Mouse (Mus musculus) layer of hippocampus, postnatal 10 days (tissue): ENCODE data around the gene Selenow. TPM values are rescaled to one million over a fixed set of nuclear protein-coding genes. Genes with fewer than 3 reads are reported as not detected.

Experiments used
- DNase-seq, 2 experiments: peaks; one replicate each; pipeline ENCODE4 v3.0.0; 2021; ENCODE audit warnings: low spot score in 2 of 2
- long read RNA-seq: library from polyadenylated mRNA; stranded (forward); transcript quantifications from one replicate; pipeline ENCODE4 v2.0.0, GENCODE M21; 2023
- total RNA-seq, 2 experiments: library from RNA; stranded (reverse); gene quantifications; 2 replicates each; pipeline ENCODE4 v1.2.3; 2021

Gene Selenow
- total RNA-seq: 1,000 to 10,000 TPM; 1,327 to 1,522 TPM
- long read RNA-seq, transcript Selenow-201 (6 exons, 736 nt): major isoform, 2,203 of 2,321 reads
- long read RNA-seq, partial matches to known transcripts: 53 of 2,321 reads
- long read RNA-seq, other reads (novel, unspliced or antisense): 65 of 2,321 reads

DNA sequence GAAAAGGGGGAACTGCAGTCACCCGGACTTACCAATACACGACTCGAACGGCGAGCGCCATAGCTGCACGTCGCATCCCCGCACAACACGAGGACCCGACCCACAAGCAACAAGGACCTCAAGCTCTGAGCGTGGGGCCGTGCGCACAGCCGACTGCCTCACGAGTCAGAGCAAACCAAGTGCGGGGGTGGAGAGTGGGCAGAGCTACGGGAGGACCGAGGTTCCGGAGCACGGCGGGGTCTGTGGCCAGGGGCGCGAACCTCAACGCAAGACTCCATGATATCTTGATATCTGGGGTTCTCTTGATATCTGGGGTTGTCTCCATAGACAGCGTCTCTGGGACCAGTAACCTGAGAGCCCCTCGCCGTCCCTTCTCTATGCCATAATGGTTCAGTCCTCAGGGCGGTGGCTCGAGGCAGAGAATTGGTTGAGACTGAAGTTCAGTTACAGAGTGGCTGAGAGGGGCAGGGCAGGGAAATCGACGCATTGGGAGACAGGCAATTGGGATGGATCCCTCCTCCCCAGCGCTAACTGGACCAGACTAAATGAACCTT, at the start of gene Selenow:
TSS of gene Selenow (minus strand) at position 183 of the 554 bp plus-strand sequence.
- DNase-seq: peak; percentile 95

DNA sequence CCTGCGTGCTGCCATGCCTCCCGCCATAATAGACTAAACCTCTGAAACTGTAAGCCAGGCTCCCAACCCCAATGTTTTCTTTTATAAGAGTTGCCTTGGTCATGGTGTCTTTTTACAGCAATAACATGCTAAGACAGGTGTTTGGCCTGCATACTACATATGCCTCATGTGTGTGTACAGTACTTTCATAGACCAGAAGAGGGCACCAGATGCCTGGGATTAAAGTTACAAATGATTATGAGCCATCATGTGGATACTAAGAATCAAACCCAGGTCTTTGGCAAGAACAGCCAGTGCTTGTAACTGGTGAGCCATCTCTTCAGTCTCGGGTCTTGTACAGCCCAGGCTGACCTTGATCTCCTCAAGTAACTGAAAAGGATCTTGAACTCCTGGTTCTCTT, 47.5 kb upstream of the Selenow start:
- no peak for DNase-seq

DNA sequence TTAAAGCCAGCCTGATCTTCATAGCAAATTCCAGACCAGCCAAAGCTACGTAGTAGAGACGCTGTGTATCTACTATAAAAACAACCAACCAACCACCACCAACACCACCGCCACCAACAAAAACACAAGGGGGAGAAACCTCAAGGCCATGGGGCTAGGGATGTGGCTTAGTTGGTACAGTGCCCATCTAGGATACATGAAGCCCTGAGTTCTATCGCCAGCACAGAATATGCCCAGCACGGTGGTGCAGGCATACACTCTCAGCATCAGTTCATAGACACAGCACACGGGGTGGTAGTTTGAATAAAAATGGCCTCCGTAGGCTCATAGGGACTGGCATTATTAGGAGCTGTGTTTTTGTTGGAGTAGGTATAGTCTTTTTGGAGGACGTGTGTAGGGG, 46.1 kb upstream of the Selenow start:
- no peak for DNase-seq

DNA sequence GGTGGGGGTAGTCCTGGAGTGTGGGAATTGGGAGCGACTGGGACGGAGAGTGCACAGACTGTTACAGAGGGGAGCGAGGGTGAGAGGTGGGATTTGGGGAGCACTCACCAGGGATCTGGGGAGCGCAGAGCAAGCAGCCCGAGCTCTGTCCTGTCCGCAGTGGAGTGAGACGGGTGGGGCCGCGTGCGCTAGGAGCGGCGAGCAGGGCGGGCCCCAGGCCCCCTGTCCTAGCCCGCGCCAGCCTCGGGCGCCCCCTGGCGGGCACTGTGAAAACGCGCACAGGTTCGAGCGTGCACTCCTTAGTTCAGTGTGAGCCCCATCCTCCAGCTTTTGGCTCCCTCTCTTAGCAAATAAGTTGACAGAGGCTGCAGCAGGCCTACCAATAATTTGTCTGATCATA, 45.1 kb upstream of the Selenow start, which contains the start of gene Ehd2:
TSS of gene Ehd2 (minus strand) at position 256 of the 400 bp plus-strand sequence.
- DNase-seq: peak; percentile 75 to 79

DNA sequence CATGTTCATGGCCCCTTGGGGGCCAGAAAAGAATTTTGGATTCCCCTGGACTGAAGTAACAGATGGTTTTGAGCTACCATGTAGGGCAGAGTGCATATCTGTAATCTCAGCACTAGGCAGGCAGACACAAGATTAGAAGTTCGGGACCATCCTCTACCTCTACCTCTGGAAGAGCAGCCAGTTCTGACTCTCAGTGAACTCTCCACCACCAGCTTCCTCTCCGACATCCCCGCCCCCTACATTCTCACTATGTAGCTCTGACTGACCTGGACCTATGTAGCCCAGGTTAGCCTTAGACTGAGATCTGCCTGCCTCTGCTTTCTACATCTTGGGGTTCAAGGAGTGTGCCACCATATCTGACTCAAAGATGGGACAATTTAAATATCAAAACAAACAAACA, 44.3 kb upstream of the Selenow start:
- DNase-seq: no peak

DNA sequence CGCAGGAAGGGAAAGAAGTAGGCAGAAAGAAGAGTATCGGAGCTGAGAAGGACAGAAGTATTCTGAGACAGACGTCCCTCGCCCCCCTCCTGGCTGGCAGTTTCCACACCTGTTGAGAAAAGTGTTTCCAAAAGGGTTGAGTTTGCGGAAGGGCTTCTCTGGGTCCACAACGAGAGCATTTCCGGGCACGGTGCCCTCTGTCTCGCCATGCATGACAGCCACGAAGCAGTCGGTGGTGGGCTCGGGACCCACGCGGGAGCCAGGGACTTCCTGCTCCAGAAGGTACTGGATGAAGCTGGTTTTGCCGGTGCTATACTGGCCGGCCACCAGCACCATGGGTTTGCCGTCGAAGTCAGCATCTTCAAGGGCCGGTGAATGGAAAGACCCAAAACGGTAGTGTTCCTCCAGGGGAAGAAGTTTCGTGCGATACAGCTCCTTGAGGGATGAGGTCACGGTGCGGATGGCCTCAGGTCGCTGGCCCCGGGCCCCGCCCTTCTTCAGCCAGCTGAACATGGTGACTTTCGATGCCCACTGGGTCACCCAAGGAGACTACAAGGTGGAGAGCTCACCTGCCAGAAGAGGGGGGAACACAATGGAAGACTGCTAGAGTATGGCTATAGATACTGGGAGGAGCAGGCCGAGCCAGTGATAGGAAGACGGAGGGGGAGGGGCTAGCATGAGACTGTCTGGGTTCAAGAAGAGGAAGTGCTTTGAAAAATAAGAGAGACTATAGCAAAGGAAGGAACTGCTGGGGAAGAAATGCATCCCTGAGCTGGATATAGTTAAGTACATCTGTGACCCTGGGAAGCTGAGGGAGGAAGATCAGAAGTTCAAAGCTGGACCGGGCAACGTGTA, 41.8 kb upstream of the Selenow start:
- DNase-seq: no peak

DNA sequence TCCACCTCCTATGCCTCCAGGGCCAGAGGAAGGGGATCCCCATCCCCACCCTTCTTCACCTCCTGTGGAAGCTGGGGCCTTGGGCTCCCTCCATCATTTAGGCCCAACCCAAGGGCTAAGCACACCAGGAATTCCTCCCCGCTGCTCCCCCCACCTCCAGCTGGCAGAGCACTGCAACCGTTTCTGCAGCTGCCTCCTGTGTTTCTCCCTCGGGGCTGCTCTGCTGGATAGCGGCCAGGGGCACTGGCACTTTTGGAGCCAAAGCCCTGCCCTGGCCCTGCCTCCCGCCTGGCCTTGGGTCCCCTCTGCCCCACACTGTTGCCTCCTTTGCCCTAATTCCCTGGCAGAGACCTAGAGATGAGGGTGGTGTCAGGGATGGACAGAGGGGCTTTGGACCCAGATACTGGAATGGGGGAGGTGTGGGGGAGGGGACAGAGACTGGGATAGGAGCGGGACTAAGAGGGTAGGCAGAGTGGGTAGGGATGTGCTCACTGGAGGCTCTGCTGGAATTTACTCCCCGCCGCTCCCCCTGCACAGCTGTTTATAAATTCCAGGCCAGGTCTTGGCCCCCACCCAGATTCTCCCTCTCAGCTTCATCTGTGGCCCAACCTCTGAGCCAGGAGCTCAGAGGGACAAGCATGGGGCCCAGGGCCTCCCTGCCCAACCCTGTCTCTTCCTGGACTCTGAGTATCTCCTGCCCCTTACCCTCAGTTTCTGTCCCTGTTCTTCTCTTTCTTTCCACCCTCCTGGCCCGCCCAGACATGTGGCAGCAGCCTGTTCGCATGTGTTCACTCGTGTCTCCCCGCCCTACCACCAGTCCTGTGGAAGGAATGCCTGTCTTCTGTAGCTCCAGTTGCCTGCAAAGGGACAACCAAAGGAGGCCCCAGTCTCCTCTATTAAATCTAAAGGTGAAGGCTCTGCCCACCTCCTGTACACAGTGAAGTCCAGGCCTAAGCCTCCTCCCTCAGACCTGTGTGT, 40.4 kb upstream of the Selenow start:
- DNase-seq: peak; percentile 70 to 78

DNA sequence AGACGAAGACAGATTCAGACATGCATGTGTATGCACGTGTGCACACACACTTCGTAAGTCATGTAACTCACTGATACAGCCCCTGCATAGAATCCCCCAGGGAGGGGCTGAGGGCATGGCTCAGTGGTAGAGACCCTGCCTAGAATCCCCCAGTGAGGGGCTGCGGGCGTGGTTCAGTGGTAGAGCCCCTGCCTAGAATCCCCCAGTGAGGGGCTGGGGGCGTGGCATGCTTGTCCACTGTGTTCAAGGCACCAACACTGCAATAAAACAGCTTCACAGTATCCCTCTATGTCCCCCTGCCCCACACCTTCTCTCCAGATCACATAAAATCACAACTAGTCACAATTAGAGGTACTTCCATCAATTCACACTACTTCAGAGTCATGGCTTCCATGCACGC, 39.6 kb upstream of the Selenow start:
- DNase-seq: no peak

DNA sequence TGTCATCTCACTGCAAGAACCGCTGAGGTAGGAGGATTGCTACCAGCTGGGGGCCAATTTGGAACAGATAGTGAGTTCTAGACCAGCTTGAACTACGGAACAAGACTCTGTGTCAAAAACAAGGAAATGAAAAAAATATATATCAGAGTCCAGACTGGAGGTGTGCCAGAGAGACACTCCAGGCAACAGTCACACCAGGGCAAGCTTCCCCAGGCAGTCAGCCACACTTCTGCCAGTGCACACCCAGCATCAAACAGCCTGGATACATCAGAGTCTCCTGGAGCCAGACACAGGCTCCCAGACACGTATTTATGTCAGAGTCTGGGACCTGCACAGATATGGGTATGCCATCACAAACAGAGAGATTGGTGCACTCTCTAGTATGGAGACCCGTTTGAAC, 39.0 kb upstream of the Selenow start:
- no peak for DNase-seq

DNA sequence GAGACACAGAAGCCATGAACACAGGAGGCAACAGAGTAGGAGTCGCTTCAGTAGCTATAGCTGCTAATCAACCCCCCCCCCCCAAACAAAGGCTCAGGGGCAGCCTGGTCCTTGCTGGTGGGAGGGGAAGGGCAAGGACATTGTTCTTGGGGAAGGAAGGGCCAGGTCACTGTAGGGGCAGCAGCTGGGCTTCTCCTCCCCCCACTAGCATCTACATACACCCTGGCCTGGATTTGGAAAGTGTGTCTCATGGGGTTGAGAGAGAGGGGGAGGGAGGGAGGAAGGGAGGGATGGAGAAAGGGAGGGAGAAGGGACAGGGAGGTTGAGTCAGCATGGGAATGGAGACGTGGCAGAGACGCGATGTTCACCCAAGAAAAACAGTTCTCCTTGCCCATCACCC, 38.5 kb upstream of the Selenow start:
- DNase-seq: no peak

DNA sequence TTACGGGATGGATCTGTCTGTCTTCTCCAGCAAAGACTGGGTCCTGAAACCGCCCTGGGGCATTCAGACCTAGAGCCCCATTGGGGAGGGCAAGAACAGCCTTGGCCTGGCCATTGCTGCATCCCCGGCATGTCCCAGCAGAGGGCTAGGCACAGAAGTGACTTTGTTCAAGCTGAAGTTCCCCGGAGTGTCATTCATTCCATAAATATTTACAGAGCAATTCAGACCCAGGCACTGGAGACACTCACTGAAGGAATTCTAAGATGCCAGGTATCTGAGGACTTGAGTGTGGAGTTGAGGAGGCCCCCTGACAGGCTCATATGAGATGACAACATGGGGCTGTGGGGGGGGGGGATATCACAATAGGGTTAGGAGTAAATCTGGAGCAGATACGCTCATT, 33.9 kb upstream of the Selenow start:
- DNase-seq: no peak

DNA sequence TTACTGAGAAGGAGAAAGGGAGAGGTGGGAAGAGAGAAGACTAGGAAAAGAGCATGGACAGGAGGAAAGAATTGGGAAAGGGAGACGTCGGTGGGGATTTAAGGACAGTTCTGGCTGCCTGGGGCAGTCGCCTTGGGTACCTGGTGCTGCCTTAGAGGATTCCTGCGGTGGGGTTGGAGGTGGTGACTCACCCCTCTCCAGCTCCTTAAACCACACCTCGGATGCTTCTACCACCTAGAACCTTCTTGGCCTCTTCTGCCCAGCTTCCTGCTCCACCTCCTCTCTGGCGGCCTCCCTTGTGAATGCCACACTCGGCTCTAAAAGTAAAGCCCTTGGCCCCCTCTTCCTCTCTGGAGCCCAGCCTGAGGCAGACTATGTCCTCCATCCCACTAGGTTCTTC, 33.3 kb upstream of the Selenow start:
- no peak for DNase-seq

DNA sequence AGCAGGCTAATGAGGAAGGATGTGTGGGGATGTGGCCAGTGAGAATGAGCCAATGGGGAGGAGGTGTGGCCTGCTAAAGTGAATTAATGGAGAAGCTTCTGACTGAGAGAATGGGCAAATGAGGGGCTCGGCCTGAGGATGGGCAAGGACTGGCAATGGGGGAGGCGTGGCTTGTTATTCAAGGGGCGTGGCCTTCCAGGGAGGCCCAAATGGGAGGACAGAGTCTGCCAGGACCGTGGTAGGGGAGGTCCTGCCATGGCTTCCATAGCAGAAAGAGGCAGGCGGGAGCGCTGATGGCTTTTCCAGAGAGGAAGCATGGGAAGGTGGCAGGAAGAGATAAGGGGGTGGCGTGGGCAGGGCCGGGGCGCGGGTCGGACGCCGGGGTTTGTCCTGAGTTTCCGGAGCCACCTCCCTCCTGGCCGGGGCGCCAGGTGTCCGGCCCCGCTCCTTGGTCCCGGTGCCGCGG, 32.8 kb upstream of the Selenow start:
- DNase-seq: no peak

DNA sequence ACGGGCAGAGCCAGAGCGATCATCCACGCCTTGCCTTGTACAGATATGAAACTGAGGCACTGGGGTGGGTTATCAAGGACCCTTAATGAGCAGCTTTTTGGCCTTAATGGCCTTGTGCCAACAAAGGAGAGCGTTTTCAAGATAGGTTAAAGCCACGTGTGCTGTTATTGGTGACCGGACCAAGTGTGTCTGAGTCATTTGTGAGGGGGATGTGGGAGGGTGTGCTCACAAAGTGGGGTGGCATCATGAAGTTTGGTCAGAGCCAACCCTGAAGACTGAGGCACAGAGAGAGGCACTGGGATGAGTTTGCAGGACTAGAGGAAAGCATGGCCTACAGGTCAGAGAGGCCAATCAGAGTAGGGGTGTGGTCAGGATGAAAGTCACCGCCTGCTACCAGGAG, 32.2 kb upstream of the Selenow start:
- DNase-seq: no peak

DNA sequence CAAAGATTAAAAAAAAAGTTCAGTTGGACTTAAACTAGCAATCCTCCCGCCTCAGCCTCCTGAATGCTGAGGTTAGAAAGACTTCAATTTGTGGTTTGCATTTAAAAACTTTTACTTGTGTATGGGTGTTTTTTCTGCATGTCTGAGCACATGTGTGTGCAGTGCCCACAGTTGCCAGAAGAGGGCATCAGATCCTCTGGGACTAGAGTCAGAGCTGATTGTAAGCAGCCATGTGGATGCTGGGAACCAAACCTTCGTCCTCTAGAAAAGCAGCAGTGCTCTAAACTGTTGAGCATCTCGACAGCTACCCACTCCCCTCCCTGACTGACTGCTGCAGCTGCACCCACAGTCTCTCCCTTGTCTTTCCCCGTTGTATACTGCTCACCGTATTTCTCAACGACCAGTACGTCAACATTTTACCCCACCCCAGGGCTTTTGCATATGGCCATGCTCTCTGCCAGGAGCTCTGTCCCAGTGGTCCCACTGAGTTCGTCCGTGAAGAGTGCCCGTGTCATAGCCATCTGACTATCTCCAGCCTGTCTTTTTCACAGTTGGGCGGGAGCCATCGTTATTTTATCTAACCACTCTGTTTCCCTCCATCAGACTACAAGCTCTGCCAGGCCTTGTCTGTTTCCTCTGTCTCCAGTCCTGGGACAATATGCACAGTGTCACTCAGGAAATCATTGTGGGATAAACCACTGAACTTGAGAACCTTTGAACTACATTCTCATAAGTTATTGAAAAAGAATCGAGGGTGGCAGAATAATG, 31.3 kb upstream of the Selenow start:
- no peak for DNase-seq

DNA sequence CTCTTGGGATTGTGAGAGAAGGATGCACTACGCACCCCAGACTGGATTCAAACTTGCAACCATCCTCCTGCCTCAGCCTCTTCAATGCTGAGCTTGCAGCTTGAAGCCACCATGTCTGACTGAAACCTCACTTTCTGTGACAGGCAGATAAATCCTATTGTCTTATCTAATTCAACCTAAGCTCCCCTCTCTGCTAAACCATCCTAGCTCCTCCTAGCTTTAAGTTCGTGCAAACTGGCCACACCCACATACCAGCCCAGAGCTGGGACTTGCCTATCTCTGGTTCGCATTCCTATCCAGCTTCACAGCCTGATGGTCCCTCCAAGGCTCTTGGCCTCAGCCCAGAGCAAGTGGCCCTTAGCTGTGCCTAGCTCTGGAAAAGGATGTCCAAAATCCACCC, 30.2 kb upstream of the Selenow start:
- no peak for DNase-seq

DNA sequence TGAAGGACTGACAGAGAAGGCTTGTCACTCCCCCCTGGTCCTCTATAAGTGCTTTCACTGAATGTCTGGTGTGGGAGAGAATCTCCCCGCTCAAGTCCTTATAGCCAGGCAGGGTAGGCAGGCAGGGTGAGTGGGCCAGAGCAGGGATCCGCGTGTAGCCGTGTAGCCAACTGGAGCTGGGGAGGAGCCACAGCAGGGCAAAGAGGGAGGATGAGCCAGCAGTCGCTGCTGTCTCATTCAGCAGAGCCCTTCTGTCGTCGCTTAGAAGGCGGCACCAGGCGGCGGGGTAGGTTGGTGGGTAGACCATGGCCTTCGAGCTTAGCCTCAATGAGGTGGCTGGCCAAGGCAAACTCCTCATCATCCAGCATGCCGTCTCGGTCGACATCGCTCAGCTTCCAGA, 27.8 kb upstream of the Selenow start:
- DNase-seq: no peak

DNA sequence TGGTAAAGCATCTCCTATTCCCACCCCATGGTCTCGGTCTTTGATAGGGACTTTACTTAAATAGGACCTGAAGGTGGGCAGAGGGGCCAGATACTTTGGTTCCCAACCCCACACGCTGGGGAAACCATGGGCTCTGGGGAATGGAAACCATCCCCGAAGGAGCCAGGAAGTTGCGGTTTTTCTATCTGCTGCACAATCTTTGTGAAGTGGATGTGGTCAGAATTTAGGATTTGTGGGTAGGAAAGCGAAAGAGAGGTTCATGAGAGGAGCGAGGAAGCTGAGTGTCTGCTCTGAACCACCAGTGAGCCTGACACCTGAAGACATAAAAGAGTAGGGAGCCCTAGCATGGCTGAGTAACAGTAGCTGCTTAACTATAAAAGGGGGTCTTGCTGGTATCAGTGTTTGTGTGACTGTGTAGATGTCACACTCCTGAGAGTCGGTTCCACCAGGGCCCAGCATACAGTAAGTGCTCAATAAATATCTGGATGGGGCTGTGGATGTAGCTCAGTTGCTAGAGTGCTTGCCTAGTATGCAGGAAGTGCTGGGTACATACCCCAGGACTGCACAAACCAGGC, 27.1 kb upstream of the Selenow start:
- no peak for DNase-seq

DNA sequence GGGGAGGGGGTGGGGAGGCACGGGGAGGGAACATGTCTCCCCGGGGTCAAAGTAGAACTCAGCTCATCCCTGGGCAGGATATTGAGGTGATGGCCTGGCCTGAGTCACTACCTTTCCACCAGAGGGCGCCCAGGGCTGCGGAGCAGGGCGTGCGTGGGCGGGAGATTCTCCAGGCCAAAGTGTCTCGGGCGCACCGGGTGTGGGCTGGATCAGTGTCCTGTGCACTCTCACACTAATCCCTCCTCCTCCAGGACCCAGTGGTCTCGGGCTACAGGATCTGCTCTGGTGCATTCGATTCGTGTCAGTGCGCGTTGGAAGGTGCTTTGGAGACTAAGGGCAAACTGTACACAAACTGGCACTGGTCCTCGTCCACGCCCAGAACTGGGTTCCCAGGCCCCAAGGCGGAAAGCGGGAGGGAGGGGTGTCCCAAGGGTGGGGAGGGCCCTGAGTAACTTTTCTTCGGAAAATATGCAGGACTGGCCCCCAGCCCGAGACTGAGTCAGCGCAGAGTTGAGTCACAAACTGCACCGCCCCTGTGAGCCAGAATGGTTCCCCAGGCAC, 26.3 kb upstream of the Selenow start:
- peak; percentile 70 to 78 for DNase-seq
